Comparison of ENCODE assay signal across 9 mouse cellular contexts in genomic region chr19:11349698-11350481, GRCm38 (mm10). TPM values are rescaled to one million over a fixed set of nuclear protein-coding genes. Genes with fewer than 3 reads are reported as not detected.
DNase-seq lines count a peak whose midpoint lies in the region; ATAC-seq and TF ChIP-seq lines count a peak whose summit lies in the region.
"Had no signal": no experiment of that assay in that cellular context is flagged by ENCODE, and none has a peak within 500 bp of the region (broad histone marks: within the 10 kb centered on the region; RNA-seq: fewer than 3 reads in every experiment).

No protein-coding gene starts in this region.

- no peaks in the 10 kb centered on the region for H3K27me3 ChIP-seq in hindbrain, embryonic 10.5 days (ENCODE audit: insufficient read depth, poor library complexity, severe bottlenecking)
- H3K27me3 ChIP-seq in hindbrain, embryonic 13.5 days, result no peaks in the 10 kb centered on the region
- H3K27me3 ChIP-seq in CH12.LX (replicated peaks), result no peaks in the 10 kb centered on the region
- H3K27me3 ChIP-seq in embryonic facial prominence, embryonic 10.5 days (replicated peaks; ENCODE audit: low read depth, poor library complexity, severe bottlenecking), result no peaks in the 10 kb centered on the region
- no peaks in the 10 kb centered on the region for H3K27me3 ChIP-seq in stomach, postnatal 0 days (ENCODE audit: control insufficient read depth, insufficient read depth, low read length)
- H3K27me3 ChIP-seq in forebrain, embryonic 10.5 days (ENCODE audit: poor library complexity, severe bottlenecking), result no peaks in the 10 kb centered on the region
- H3K27me3 ChIP-seq: stomach, embryonic 15.5 days had no signal

- WGBS in hindbrain, embryonic 10.5 days, result 65% methylated on average over 7 of the region's 7 CpGs
- WGBS in hindbrain, embryonic 13.5 days, result 63% methylated on average over 7 of the region's 7 CpGs
- WGBS in embryonic facial prominence, embryonic 10.5 days, result 66% methylated on average over 7 of the region's 7 CpGs
- 56% methylated on average over 7 of the region's 7 CpGs for WGBS in stomach, postnatal 0 days
- WGBS in forebrain, embryonic 10.5 days, result 70% methylated on average over 7 of the region's 7 CpGs

- TF ChIP-seq EP300 in CH12.LX (IDR thresholded peaks at IDR 0.05; ENCODE audit: low read length), result no peak
- no peak for TF ChIP-seq EP300 in stomach, postnatal 0 days (optimal IDR thresholded peaks at IDR 0.05)

- in situ Hi-C loops in CH12.LX (cut with MboI; ENCODE audit: low pct_ligation_motif_present, low pct_unique_long_range_greater_than_20kb, low sequenced_read_pairs), result loop anchor here (5.0 to 25.0 kb wide), 4 partner anchors 165 to 417 kb away; partner anchors contain the start of gene Ms4a6d

- dilution Hi-C loops in CH12.LX (cut with MboI; ENCODE audit: extremely low pct_ligation_motif_present, extremely low pct_unique_long_range_greater_than_20kb, low sequenced_read_pairs), result no loop called here

- no peaks in the 10 kb centered on the region for H3K4me1 ChIP-seq in hindbrain, embryonic 10.5 days (replicated peaks)
- H3K4me1 ChIP-seq in hindbrain, embryonic 13.5 days (replicated peaks), result no peaks in the 10 kb centered on the region
- peaks cover 0 to 22% of the 10 kb centered on the region in 2 experiments; a peak in 2 of 4 replicates for H3K4me1 ChIP-seq in CH12.LX (ENCODE audit: control insufficient read depth in 1 of 2, insufficient read depth in 2 of 2)
- H3K4me1 ChIP-seq in embryonic facial prominence, embryonic 10.5 days, result peaks cover 4% of the 10 kb centered on the region; the same call in 1 of the 2 replicates
- no peaks in the 10 kb centered on the region for H3K4me1 ChIP-seq in stomach, postnatal 0 days (replicated peaks; ENCODE audit: control insufficient read depth, insufficient read depth)
- H3K4me1 ChIP-seq in forebrain, embryonic 10.5 days, result no peaks in the 10 kb centered on the region
- H3K4me1 ChIP-seq: stomach, embryonic 15.5 days had no signal

- no peaks in the 10 kb centered on the region for H3K36me3 ChIP-seq in hindbrain, embryonic 10.5 days
- H3K36me3 ChIP-seq in hindbrain, embryonic 13.5 days, result no peaks in the 10 kb centered on the region
- no peaks in the 10 kb centered on the region for H3K36me3 ChIP-seq in CH12.LX (replicated peaks in 1 of 2; ENCODE audit: control insufficient read depth in 1 of 2, insufficient read depth in 1 of 2, low read length in 1 of 2)
- no peaks in the 10 kb centered on the region for H3K36me3 ChIP-seq in embryonic facial prominence, embryonic 10.5 days (replicated peaks)
- H3K36me3 ChIP-seq in stomach, postnatal 0 days (ENCODE audit: control insufficient read depth, insufficient read depth, low read length), result no peaks in the 10 kb centered on the region
- H3K36me3 ChIP-seq in forebrain, embryonic 10.5 days (replicated peaks), result no peaks in the 10 kb centered on the region
- H3K36me3 ChIP-seq: stomach, embryonic 15.5 days had no signal

- peak; percentile 20 for DNase-seq in hindbrain, embryonic 10.5 days (ENCODE audit: low spot score)
- DNase-seq in CH12.LX (ENCODE audit: extremely low read depth), result peak; percentile 50
- peak; percentile 12 for DNase-seq in embryonic facial prominence, embryonic 10.5 days (ENCODE audit: low spot score)
- DNase-seq in kidney, postnatal 25 days, result peak; percentile 31 to 60
- peak; percentile 24 for DNase-seq in stomach, postnatal 0 days (ENCODE audit: low spot score)
- no peak for DNase-seq in cerebellum, adult 11-12 months
- DNase-seq in forebrain, embryonic 10.5 days (ENCODE audit: extremely low spot score, low spot score), result no peak

- H3K4me2 ChIP-seq in hindbrain, embryonic 13.5 days, result no peak overlapping the region
- no peak overlapping the region for H3K4me2 ChIP-seq in CH12.LX (ENCODE audit: insufficient read depth, low read depth, poor library complexity, severe bottlenecking)
- no peak overlapping the region for H3K4me2 ChIP-seq in stomach, postnatal 0 days (replicated peaks; ENCODE audit: low read depth)
- H3K4me2 ChIP-seq: stomach, embryonic 15.5 days had no signal

- no peak overlapping the region for H3K27ac ChIP-seq in hindbrain, embryonic 10.5 days
- H3K27ac ChIP-seq in hindbrain, embryonic 13.5 days, result no peak overlapping the region
- H3K27ac ChIP-seq in CH12.LX (ENCODE audit: insufficient read depth, low read depth), result no peak overlapping the region
- no peak overlapping the region for H3K27ac ChIP-seq in embryonic facial prominence, embryonic 10.5 days (replicated peaks)
- no peak overlapping the region for H3K27ac ChIP-seq in stomach, postnatal 0 days (replicated peaks)
- no peak overlapping the region for H3K27ac ChIP-seq in forebrain, embryonic 10.5 days
- H3K27ac ChIP-seq: stomach, embryonic 15.5 days had no signal

- no peak overlapping the region for H3K9ac ChIP-seq in hindbrain, embryonic 13.5 days
- H3K9ac ChIP-seq in CH12.LX (ENCODE audit: insufficient read depth, low read depth), result no peak overlapping the region
- no peak overlapping the region for H3K9ac ChIP-seq in stomach, postnatal 0 days (ENCODE audit: low read length)
- H3K9ac ChIP-seq: stomach, embryonic 15.5 days had no signal

- no peak for TF ChIP-seq POLR2A in CH12.LX (IDR thresholded peaks at IDR 0.05; ENCODE audit: low read depth, low read length)

- no peak overlapping the region for H3K4me3 ChIP-seq in hindbrain, embryonic 10.5 days
- H3K4me3 ChIP-seq in hindbrain, embryonic 13.5 days, result no peak overlapping the region
- no peak overlapping the region for H3K4me3 ChIP-seq in CH12.LX (replicated peaks in 1 of 3; ENCODE audit: low read depth in 2 of 3, low read length in 2 of 3, poor library complexity in 1 of 3)
- no peak overlapping the region for H3K4me3 ChIP-seq in embryonic facial prominence, embryonic 10.5 days
- H3K4me3 ChIP-seq in stomach, postnatal 0 days (ENCODE audit: low read depth, low read length), result no peak overlapping the region
- H3K4me3 ChIP-seq in forebrain, embryonic 10.5 days, result no peak overlapping the region
- H3K4me3 ChIP-seq: stomach, embryonic 15.5 days had no signal

- no peaks in the 10 kb centered on the region for H3K79me2 ChIP-seq in CH12.LX (replicated peaks; ENCODE audit: control insufficient read depth, extremely low read depth, insufficient read depth, poor library complexity, severe bottlenecking)

- no peaks in the 10 kb centered on the region for H3K9me3 ChIP-seq in hindbrain, embryonic 10.5 days
- H3K9me3 ChIP-seq in hindbrain, embryonic 13.5 days, result no peaks in the 10 kb centered on the region
- no peaks in the 10 kb centered on the region for H3K9me3 ChIP-seq in CH12.LX (replicated peaks; ENCODE audit: low read length)
- no peaks in the 10 kb centered on the region for H3K9me3 ChIP-seq in embryonic facial prominence, embryonic 10.5 days
- no peaks in the 10 kb centered on the region for H3K9me3 ChIP-seq in stomach, postnatal 0 days (ENCODE audit: control insufficient read depth, low read length)
- H3K9me3 ChIP-seq in forebrain, embryonic 10.5 days, result no peaks in the 10 kb centered on the region
- H3K9me3 ChIP-seq: stomach, embryonic 15.5 days had no signal

- TF ChIP-seq CTCF in CH12.LX (conservative IDR thresholded peaks at IDR 0.05 in 1 of 2, IDR thresholded peaks at IDR 0.05 in 1 of 2; ENCODE audit: low read depth in 2 of 2, low read length in 2 of 2), result peak in 1 of 2 experiments; percentile 67; a peak in 2 of 4 replicates
- peak; percentile 65 for TF ChIP-seq CTCF in stomach, postnatal 0 days (IDR thresholded peaks at IDR 0.05; ENCODE audit: low read depth)

- no peak for ATAC-seq in hindbrain, embryonic 13.5 days (ENCODE audit: low FRiP score)
- 0 out of 2 replicates have a peak, but pooled peaks have one; percentile 35 for ATAC-seq in stomach, postnatal 0 days (ENCODE audit: low FRiP score, low TSS enrichment)

- TF ChIP-seq RAD21 in CH12.LX (IDR thresholded peaks at IDR 0.05; ENCODE audit: low read depth, low read length), result peak; percentile 52

RNA-seq across cellular contexts. Expression of gene Ms4a7, which starts 13.9 kb away (rescaled TPM):
- polyA plus RNA-seq in hindbrain, embryonic 10.5 days (2016; fragmentation: Nextera tagmentation; extraction: Ambion mirVana), result 0.59 TPM in 1 of 2 replicates, not detected in the other
- polyA plus RNA-seq in hindbrain, embryonic 13.5 days (2015; fragmentation: Nextera tagmentation; extraction: Ambion mirVana), result 3.2 and 3.8 TPM in 2 replicates
- total RNA-seq in CH12.LX (2012; rRNA removed) (1.4 and 1.8 TPM in 2 replicates), CH12.LX (2014; rRNA removed) (2.5 and 3.2 TPM in 2 replicates)
- 4.3 TPM in 2 replicates for polyA plus RNA-seq in CH12.LX (2012; ENCODE audit: insufficient read length, low read depth)
- polyA plus RNA-seq in embryonic facial prominence, embryonic 10.5 days (2016; fragmentation: Nextera tagmentation; extraction: Ambion mirVana), result 0.55 TPM in 1 of 2 replicates, not detected in the other
- polyA plus RNA-seq in stomach, postnatal 0 days (2015; fragmentation: Nextera tagmentation; extraction: Ambion mirVana), result 13.6 and 15.0 TPM in 2 replicates
- not detected in 2 replicates for polyA plus RNA-seq in forebrain, embryonic 10.5 days (2016; fragmentation: Nextera tagmentation; extraction: Ambion mirVana)

RNA-seq across cellular contexts. Expression of gene Ms4a4a, which starts 25.4 kb away (rescaled TPM):
- 1.1 and 2.1 TPM in 2 replicates for polyA plus RNA-seq in hindbrain, embryonic 10.5 days (2016; fragmentation: Nextera tagmentation; extraction: Ambion mirVana)
- polyA plus RNA-seq in hindbrain, embryonic 13.5 days (2015; fragmentation: Nextera tagmentation; extraction: Ambion mirVana), result 2.1 and 2.6 TPM in 2 replicates
- total RNA-seq in CH12.LX (2012; rRNA removed) (0.21 TPM in 1 of 2 replicates, not detected in the other), CH12.LX (2014; rRNA removed) (not detected in 2 replicates)
- polyA plus RNA-seq in CH12.LX (2012; ENCODE audit: insufficient read length, low read depth), result 0.29 TPM in 1 of 2 replicates, not detected in the other
- polyA plus RNA-seq in embryonic facial prominence, embryonic 10.5 days (2016; fragmentation: Nextera tagmentation; extraction: Ambion mirVana), result 0.93 and 1.9 TPM in 2 replicates
- polyA plus RNA-seq in stomach, postnatal 0 days (2015; fragmentation: Nextera tagmentation; extraction: Ambion mirVana), result 6.0 TPM in 2 replicates
- polyA plus RNA-seq in forebrain, embryonic 10.5 days (2016; fragmentation: Nextera tagmentation; extraction: Ambion mirVana), result 0.93 and 1.5 TPM in 2 replicates

RNA-seq across cellular contexts. Expression of gene Ms4a14, which starts 35.6 kb away (rescaled TPM):
- polyA plus RNA-seq in hindbrain, embryonic 10.5 days (2016; fragmentation: Nextera tagmentation; extraction: Ambion mirVana), result 0.08 TPM in 1 of 2 replicates, not detected in the other
- polyA plus RNA-seq in hindbrain, embryonic 13.5 days (2015; fragmentation: Nextera tagmentation; extraction: Ambion mirVana), result 0.08 TPM in 1 of 2 replicates, not detected in the other
- total RNA-seq in CH12.LX (2012; rRNA removed) (not detected in 2 replicates), CH12.LX (2014; rRNA removed) (not detected in 2 replicates)
- 0.12 and 0.17 TPM in 2 replicates for polyA plus RNA-seq in CH12.LX (2012; ENCODE audit: insufficient read length, low read depth)
- not detected in 2 replicates for polyA plus RNA-seq in embryonic facial prominence, embryonic 10.5 days (2016; fragmentation: Nextera tagmentation; extraction: Ambion mirVana)
- polyA plus RNA-seq in stomach, postnatal 0 days (2015; fragmentation: Nextera tagmentation; extraction: Ambion mirVana), result 0.08 and 0.10 TPM in 2 replicates
- not detected in 2 replicates for polyA plus RNA-seq in forebrain, embryonic 10.5 days (2016; fragmentation: Nextera tagmentation; extraction: Ambion mirVana)

RNA-seq across cellular contexts. Expression of gene Ms4a4c, which starts 54.7 kb away (rescaled TPM):
- polyA plus RNA-seq in hindbrain, embryonic 10.5 days (2016; fragmentation: Nextera tagmentation; extraction: Ambion mirVana), result 0.44 TPM in 1 of 2 replicates, not detected in the other
- polyA plus RNA-seq in hindbrain, embryonic 13.5 days (2015; fragmentation: Nextera tagmentation; extraction: Ambion mirVana), result 0.14 and 0.44 TPM in 2 replicates
- total RNA-seq in CH12.LX (2012; rRNA removed) (0.08 and 0.38 TPM in 2 replicates), CH12.LX (2014; rRNA removed) (0.54 and 2.5 TPM in 2 replicates)
- polyA plus RNA-seq in CH12.LX (2012; ENCODE audit: insufficient read length, low read depth), result 0.59 and 0.60 TPM in 2 replicates
- polyA plus RNA-seq in embryonic facial prominence, embryonic 10.5 days (2016; fragmentation: Nextera tagmentation; extraction: Ambion mirVana), result not detected in 2 replicates
- polyA plus RNA-seq in stomach, postnatal 0 days (2015; fragmentation: Nextera tagmentation; extraction: Ambion mirVana), result 0.59 and 1.1 TPM in 2 replicates
- polyA plus RNA-seq in forebrain, embryonic 10.5 days (2016; fragmentation: Nextera tagmentation; extraction: Ambion mirVana), result 0.17 TPM in 1 of 2 replicates, not detected in the other

Comparison
In these comparisons a context has a peak if more than half of its experiments do, and no peak if none do; other contexts are left out.
1. DNase-seq: peak in hindbrain, embryonic 10.5 days (single experiment), CH12.LX (single experiment), embryonic facial prominence, embryonic 10.5 days (single experiment), kidney, postnatal 25 days (2 of 2) and stomach, postnatal 0 days (single experiment); none in cerebellum, adult 11-12 months (single experiment) and forebrain, embryonic 10.5 days (single experiment).